Mouse (Mus musculus) gastrocnemius, postnatal 4 days (tissue): ENCODE results near the gene P2rx2. TPM values are rescaled to one million over a fixed set of nuclear protein-coding genes. Genes with fewer than 3 reads are reported as not detected.

Experiments
- DNase-seq, 2 experiments: peaks; one replicate each; pipeline ENCODE4 v3.0.0; 2021 to 2022; ENCODE audit warnings: low spot score in 2 of 2, mixed read lengths in 2 of 2
- long read RNA-seq, 2 experiments: library from polyadenylated mRNA; stranded (forward); transcript quantifications; one replicate each; pipeline ENCODE4 v2.0.0; 2021
- total RNA-seq, 2 experiments: library from RNA; stranded (reverse); gene quantifications; 2 replicates each; pipeline ENCODE4 v1.2.3; 2021

The P2rx2 gene
- not detected for total RNA-seq
- long read RNA-seq, experiment 1: 0 reads
- long read RNA-seq, experiment 2, partial matches to known transcripts: 0 of 1 reads
- long read RNA-seq, experiment 2, other reads (novel, unspliced or antisense): 0 of 1 reads

DNA sequence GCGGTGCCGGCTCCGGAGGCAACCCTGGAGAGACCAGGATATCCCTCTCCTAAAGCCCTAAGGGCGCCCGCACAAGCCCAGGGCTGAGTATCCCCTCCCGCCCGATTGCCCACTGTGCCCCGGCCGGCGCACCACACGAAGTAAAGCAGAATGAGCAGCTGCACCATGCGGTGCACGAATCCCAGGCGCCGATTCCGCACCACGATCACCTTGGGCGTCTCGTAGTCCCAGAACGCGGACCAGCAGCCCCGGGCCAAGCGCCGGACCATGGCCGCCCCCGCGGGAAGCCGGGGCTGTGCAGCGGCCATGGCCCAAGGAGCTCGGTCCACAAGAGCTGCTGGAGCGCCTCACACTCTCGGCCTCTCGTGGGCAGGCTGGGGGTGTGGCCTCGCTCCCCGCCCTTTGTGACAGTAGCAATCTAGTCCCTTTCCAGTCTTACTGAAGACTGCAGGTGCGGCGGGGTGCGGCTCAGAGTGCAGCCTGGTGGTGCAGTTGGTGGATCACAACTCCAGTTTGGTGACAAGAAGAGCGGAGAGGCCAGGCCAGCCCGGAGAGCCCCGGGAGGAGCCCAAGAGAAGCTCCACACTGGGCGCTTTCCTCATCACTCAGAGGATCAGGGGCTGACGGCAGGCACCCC, at the start of gene P2rx2:
TSS of gene P2rx2 (minus strand) at position 565 of the 637 bp plus-strand sequence.
- DNase-seq: peak in 1 of 2 experiments; percentile 32

DNA sequence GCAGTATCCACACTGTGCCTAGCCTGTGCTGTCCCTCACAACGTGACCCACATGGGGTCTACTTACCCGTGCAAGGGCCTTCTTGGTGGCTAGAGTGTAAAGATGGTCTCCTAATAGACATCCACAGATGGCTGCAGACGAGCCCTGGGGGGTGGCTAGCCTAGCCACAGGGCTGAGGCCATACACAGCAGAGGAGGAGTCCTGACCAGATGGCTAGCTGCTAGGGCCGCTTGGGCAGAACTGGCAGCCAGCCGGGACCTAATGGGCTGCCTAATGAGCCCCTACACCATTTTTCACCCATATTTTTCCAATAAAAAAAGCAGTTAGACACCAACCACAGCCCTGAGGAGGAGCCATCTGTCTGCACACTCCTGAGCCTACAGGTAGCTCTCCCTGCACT, 49.7 kb upstream of the P2rx2 start:
- no peak for DNase-seq

DNA sequence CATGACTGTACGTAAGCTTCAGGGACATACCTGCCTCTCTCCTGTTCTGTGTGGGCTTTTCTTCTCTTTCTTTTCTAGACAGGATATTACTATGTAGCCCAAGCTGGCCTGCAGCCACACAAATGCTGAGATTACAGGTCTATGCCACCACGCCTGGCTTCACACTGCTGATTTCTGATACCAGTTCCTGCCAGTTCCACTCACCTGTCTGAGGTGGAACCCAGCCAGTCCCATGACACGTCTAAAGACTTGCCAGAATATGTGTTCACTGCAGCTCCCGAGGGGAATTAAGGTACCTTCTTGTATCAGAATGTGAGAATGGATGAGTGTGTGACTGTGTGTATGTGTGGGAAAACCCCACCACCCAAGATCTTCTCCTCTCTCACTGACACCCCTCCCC, 47.6 kb upstream of the P2rx2 start:
- no peak for DNase-seq

DNA sequence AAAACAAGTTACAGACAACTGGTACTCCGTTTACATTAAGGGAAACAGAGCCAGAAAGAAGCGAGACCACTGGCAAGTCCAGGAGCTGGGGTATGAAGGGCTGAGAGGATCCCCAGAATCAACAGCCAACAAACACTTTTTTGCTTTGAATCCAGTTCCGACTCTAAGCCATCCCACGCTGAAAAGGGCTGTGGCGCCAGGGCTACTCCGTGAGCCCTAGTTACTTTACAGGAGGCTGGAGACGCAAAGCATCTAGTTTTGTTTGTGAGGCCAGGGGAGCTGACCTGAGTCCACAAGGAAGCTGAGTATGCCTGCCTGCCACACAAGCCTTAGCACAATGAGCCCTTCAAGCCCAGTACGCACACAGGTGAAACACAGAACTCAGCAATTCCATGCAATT, 44.3 kb upstream of the P2rx2 start:
- no peak for DNase-seq

DNA sequence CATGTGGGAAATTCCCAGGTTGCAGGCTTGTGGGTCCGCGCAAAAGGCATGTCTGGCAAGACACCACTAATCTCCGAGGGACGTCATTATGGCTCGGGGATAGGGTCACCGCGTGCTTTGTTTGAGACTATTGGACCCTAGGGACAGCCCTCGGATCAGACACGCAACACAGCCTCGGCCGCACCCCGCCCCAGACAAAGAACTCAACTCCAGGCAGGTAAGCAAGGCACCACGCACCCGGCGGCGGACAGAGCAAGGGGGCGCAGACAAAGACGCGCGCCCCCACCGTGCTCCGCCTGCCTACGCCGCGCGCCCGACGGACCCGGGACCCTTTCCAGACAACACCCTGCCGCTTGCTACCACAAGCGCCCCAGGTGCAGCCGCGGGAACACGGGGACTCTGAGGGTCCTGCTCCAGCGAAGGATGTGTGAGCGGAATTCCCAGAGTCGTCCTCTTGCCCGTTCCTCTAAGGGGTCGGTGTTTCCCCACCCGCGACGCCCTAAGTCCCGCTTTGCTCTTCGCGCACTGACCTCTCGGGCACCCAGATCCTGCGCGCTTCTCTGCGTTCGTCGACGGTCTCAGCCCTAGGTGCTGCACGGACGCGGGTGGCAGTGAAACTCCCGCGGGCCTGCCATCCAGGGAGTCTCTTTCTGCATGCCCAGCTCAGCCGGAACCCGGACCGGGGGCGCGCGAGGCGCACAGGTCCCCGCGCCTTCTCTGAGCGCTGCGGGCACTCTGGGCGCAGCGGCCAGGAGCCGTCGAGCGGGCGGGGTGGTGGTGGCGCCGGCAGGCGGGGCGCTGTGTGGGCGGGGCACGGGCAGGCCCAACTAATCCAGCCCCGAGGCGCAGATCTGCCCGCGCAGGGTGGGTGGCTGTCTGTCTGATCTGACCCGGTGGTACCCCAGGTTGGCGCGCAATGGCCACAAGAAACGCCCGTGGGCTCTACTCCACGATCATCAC, 43.6 kb upstream of the P2rx2 start:
- DNase-seq: peak; percentile 52 to 62

DNA sequence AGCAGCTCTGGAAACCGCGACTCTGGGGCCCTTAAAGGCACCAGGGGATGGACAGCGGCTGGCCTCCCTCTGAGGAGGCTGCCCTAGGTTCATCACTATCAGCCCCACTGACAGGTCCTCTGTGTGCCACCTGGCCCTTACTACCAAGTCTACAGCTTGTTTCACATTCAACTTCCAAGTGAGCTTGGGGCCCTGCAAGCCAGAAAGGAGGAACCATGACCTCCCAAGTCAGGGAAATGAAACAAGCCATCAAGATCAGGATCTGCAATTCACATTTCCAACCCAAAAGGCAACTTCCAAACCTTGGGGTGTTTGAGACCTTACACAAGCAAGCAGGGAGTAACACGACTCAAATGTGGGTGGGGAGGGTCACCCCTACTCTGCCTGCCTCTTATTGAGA, 42.3 kb upstream of the P2rx2 start:
- DNase-seq: no peak

DNA sequence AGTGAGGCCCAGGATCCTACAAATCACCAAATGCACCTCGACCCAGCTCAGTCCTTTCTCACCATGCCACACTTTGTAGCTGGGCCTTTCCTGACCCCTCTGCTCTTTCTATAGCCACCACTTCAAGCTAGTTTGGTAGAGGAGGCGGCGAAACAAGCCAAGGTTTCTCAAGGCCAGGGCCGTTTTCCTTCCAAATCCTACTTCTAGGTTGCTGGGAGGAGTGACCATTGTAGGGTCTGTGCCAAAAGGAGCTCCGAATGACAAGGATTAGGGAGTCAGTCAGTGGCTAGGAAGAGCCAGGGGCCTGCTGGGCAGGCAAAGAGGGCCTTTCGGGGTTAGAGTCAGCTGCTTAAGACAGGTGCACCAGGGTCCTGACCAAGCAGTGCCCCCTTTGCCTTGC, 41.5 kb upstream of the P2rx2 start:
- no peak for DNase-seq

DNA sequence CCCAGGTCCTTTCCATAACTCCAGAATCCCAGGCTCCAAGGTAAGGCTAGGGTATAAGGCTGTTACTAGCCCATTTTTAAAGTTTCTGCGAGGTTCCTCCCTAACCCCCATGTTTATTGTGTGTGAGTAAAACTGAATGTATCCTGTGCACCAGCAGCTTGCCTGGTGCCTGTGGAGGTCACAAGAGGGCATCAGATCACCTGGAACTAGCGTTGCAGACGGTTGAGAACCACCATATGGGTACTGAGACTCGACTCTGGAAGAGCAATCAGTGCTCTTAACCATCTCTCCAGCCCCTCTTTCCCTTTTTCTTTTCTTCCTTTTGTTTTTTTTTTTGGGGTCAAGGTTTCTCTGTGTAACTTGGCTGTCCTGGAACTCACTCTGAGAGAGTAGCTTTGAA, 36.8 kb upstream of the P2rx2 start:
- DNase-seq: no peak

DNA sequence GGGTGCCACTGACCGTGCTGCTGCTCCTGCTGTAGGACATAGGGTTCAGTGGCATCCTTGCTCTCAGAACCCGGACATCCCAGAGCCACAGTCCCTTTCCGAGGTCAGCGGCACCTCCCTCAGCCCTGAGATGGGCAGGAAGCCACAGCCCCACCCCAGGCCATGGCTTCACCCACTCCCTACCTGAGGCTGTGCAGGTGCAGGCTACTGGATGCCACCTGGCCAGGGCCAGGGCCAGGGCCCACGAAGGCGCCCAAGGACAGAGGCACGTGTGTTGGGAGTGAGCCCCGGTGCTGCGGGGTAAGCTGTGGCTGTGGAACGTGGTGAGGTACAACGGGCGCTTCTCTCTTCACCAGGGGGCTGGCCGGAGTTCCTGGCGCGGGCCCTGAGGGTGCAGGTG, 36.1 kb upstream of the P2rx2 start:
- DNase-seq: no peak

DNA sequence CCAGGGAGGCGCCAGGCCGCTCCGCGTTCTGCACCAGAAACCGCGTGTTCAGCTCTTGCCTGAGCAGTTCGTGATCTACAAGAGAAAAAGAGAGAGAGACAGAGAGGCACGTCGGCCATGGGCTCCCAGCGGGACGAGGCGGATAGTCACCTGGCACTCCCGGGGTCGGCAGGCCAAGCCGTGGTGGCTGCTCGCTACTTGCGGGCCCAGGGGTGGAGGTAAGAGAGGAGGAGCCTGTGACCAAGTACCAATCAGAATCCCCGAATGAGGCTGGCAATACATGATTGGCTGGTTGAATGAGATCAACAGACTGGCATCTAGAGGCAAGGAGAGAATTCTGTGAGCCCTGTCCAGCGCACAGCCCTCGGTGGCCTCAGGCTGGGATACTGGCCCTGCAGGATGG, 35.2 kb upstream of the P2rx2 start:
- no peak for DNase-seq

DNA sequence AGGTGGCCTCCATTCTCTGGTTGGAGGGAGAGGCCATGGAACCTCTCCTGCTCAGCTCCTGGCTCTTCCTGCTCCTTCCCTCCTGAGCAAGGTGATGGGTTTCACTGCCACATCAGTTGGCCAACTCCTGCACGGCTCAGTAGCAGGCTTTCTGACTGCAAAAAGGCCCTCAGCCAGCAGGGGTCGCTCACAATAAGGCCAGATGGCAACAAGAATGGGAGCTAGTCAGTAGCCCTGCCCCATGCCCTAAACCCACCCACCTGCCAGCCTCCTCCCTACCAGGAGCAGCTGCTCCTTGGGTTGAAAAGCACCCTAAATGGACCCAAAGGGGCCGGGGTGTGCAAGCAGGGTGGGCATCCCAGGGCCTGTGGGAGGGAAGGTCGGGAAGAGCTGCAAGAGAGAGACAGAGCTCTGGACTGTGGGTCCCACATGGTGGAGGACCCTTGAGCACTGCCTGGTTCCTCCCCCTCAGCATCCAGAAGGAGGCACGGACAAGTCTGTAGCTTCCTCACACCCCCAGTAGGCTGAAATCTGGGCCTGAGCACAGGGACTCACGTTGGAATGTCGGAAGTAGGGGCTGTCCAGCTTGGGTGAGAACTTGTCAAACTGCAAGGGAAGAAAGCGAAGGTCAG, 33.9 kb upstream of the P2rx2 start:
- peak in 1 of 2 experiments; percentile 64 for DNase-seq

DNA sequence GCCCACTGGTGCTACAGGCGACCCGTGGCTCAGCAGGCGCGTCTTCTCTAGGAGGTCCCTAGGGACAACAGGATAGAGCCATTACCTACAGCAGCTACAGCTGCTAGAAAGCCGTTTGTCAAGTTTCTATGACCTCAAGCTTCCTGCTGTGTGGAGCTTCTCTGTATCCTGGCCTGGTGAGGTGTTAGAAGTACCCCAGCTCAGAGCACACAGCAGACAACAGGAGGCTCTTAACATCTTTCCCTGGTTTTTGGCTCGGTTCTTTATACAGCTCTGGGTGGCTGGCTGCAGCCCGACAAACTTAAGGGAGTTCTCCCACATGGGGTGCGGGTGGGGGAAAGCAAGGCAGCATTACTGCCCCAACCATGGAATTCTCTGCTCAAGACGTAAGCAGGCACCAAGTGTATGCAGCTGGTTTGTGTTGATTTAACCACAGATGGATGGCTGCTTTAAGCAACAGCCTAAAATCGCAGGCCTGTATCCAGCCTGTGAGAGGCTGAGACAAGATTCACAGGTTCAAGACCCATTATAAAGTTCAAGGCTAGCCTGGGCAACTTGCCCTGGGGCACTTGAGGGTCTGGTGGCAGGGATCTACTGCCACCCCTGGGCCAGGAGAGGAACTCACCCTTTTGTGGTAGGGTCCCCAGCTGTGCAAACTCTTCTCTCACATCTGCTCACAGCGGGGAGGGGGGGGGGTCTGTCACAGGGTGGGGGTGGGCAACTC, 21.0 kb upstream of the P2rx2 start:
- DNase-seq: no peak

DNA sequence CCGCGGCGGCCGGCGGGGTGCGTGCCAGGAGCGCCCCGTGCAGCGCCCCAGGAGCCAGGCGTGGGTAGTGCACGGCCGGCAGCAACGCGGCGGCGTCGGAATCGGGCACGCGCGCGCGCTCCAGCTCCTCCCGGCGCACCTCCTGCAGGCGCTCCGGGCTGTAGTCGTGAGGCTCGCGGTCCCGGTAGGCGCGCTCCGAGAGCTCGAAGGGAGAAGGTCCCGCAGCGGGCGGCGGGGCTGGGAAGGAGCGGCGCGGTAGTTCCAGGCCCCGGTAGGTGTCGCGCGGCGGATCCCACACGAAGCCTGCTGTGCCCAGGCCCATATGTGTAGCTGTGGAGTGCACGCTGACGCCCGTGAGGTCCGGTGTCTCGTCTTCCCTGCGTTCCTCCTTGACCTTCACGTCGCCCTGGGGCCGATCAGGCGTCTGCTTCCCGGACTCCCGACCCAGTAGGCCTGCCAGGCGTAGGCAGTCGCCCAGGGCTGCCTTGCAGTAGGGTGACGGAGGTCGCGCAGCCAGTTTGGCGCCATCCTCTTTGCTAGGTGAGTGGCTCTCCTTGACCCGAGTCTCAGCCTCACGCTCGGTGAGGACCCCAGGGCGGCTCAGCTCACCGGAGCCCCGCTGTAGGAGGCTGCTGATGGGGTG, 20.3 kb upstream of the P2rx2 start:
- DNase-seq: peak; percentile 75 to 84

DNA sequence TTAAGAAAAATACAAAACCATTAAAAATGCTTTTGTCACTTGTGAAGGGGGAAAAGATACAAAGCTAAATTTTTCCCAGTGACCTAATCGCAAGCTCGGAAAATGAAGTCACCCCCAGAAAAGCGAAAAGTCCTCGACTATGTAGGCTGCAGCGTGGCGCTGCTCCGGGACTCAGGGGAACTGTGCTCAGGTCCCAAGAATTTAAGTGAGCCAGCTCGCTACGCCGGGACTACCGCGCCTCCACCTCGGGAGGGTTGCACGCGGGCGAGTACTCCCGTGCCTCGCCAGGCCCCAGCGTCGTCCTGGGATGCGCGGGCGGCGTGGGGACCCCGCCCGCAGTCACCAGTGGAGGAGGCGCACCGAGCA, 19.8 kb upstream of the P2rx2 start:
- DNase-seq: no peak

DNA sequence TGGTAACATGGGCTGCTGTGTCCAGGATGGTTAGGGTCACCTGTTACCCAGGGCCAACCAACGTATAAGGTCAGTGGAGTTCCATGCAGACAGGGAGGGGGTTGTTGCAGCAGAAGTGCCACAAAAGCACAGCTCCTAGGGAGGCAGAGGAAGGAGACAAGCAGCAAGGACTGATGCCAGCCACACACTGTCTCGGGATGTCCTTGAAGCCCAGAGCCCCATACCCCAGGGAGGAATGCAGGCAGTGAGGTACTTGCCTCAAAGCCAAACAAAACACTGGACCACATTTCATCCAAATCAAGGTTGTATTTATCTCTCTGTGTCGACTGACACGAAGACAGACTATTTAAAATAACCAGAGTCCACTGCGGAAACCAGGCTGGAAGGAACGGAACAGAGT, 18.5 kb upstream of the P2rx2 start:
- DNase-seq: no peak

DNA sequence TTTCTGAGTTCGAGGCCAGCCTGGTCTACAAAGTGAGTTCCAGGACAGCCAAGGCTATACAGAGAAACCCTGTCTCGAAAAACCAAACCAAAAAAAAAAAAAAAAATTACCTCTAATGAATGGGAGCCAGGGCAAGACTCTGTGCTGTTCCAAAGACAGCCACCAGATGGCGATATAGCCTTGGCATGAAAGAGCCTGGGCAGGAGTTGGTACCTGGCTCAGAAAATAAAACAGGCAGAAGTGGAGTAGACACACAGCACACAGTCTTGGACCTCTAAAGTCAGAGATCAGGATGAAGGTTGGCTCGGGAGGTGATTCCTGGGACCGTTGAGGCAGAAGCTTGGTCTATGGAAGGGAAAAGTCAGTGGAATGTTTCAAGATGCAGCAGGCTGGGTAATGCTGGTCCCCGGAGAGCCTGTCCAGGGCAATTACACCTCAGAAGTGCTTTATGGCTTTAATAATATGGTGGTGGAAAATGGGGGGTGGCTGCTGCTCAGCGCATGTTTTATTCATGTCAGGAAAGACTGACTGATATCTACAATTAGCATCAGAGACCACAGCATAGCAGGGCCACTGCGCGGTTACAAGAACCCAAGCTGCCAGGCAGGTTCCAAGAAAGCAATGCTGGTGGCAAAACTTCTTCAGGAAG, 14.6 kb upstream of the P2rx2 start:
- peak in 1 of 2 experiments; percentile 73 for DNase-seq

DNA sequence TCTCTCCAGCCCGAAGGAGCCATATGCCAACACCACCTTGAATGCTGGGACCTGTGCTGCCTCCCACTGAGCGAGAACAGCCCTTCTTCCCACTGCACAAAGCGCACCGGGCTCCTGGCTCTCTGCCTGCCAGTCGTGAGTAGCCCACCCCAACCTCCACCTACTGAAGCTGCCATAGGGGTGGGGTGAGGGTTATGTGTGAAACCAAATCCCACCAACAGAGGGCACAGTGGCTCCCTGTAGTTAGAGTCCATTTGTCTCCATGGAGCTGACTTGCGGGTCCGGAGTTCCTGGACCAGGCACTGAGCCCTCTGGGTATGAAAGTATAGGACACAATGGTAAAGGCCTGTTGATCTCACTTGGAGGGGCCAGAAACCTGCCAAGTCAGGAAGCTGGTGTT, 11.7 kb upstream of the P2rx2 start:
- no peak for DNase-seq

DNA sequence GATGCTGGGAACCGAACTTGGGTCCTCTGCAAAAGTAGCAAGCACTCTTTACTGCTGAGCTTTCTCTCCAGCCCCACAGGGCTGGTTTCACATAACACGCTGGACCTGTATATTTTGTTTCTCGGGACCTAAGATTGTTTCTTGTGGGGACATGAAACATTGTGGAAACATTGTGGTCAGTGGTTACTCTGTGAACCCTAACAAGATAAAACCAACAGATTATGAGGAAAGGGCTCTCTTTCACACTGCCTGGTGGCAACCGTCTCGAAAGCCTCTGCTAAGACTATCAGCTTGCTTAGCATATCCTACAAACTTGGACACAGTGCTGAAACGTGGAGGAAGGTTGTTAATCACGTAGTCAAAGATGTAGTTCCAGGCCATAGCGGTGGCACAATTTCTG, 4.0 kb upstream of the P2rx2 start:
- DNase-seq: no peak

DNA sequence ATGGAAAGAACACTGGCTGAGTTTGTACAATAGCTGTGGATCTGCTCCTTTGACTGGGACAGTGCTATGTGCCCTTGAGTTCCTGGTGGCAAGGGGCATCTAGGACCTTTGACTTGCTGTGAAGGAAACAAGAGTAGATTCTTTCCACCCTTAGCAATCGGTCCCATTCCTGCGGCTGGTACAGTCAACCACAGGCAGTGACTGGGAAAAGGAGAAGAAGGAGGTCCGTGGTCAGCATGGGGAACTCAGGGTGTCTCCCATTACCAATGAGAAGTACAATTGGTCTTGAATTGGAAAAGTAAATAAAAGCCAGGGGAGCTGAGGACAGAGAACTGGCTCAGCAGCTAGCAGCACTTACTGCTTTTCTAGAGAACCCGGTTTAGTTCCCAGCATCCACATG, 2.5 kb upstream of the P2rx2 start:
- no peak for DNase-seq

DNA sequence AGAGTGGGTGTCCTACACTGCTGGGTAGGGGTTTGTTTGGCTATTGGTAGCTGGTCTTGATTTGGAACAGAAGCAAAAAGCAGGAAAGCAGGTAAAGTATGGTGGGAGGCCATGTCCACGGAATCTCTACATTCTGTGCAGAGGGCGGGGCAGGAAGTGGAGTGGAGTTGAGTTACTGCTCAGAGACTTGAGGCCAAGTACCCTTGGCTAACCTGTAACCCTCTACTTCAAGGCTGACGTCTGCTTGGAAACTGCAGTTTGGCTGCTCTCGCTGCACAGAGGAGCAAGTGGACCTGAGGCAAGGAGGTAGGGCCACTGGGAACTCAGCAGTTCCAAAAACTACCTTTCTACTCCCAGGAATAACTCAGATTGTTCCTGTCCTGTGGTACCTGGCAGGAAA, 1.5 kb upstream of the P2rx2 start, which contains the start of gene Lrcol1:
TSS of gene Lrcol1 (plus strand) at position 207 of the 400 bp plus-strand sequence.
- DNase-seq: no peak
